Mouse (Mus musculus) liver, adult 2 months (tissue): ENCODE measurements around the gene Ints6.

Source experiments
- CTCF ChIP-seq: fragments of 200-500 bp; IDR thresholded peaks from 2 replicates; pipeline ENCODE4 v1.5.1; 2011; ENCODE audit warnings: low read depth, low read length, control low read depth
- POLR2A ChIP-seq: fragments of 200-500 bp; IDR thresholded peaks from 2 replicates; pipeline ENCODE4 v1.6.1; 2011; ENCODE audit warnings: low read length, control low read depth; ENCODE audit not compliant: insufficient read depth; ENCODE audit errors: extremely low read depth

- TF ChIP-seq CTCF (no peak), POLR2A (no peak)
These were observed 491 bp downstream of the Ints6 start for GRCm38 (mm10) chr14:62760321-62761035.
